Mouse (Mus musculus) ES-E14 (cell line): ENCODE measurements at regions not wholly inside any gene's neighbourhood (a gene's known extent, or its start where the extent isn't known, plus 50 kb on each side); places are given as distances from the start of the nearest gene placed in this dataset.

Experiments
- DNase-seq: peaks from one replicate; pipeline ENCODE4 v3.0.0-alpha.2; 2013; ENCODE audit warnings: low read depth, low spot score
- H3K27ac ChIP-seq: 2 replicates; pipeline ENCODE4 v1.5.1; 2012; ENCODE audit warnings: low read depth, mild to moderate bottlenecking, low read length, moderate library complexity, mixed read lengths; ENCODE audit not compliant: poor library complexity, insufficient read depth, severe bottlenecking
- H3K36me3 ChIP-seq: 2 replicates; pipeline ENCODE4 v1.6.1; 2012; ENCODE audit warnings: mild to moderate bottlenecking, low read length, moderate library complexity, mixed read lengths; ENCODE audit not compliant: control insufficient read depth, poor library complexity, insufficient read depth, severe bottlenecking
- H3K4me1 ChIP-seq, 2 experiments: fragments of 150-350 bp in 1 of 2; sonication (generic) in 1 of 2; 2 replicates each; pipeline ENCODE4 v1.6.1; 2012; ENCODE audit warnings: low read length in 2 of 2, mild to moderate bottlenecking in 1 of 2, mixed read lengths in 1 of 2; ENCODE audit not compliant: control insufficient read depth in 2 of 2, insufficient read depth in 2 of 2, poor library complexity in 1 of 2
- H3K4me3 ChIP-seq, 2 experiments: fragments of 150-350 bp in 1 of 2; sonication (generic) in 1 of 2; 2 replicates each; pipeline ENCODE4 v1.5.1; 2012; ENCODE audit warnings: low read length in 2 of 2, low read depth in 1 of 2, mild to moderate bottlenecking in 1 of 2, mixed read lengths in 1 of 2; ENCODE audit not compliant: insufficient read depth in 1 of 2, poor library complexity in 1 of 2, severe bottlenecking in 1 of 2
- H3K9ac ChIP-seq: 2 replicates; pipeline ENCODE4 v1.6.1; 2012; ENCODE audit warnings: low read depth, mild to moderate bottlenecking, low read length, mixed read lengths; ENCODE audit not compliant: poor library complexity, insufficient read depth, severe bottlenecking
- H3K9me3 ChIP-seq: fragments of 150-350 bp; sonication (generic); 2 replicates; pipeline ENCODE4 v1.6.1; 2012; ENCODE audit warnings: low read depth, mild to moderate bottlenecking, low read length; ENCODE audit not compliant: control insufficient read depth, insufficient read depth
- CHD2 ChIP-seq: IDR thresholded peaks from 2 replicates; pipeline ENCODE4 v1.6.1; 2014; ENCODE audit warnings: mild to moderate bottlenecking, low read depth, low read length, inconsistent platforms
- HCFC1 ChIP-seq: IDR thresholded peaks from 2 replicates; pipeline ENCODE4 v1.6.1; 2012; ENCODE audit warnings: low read length, inconsistent platforms, borderline replicate concordance; ENCODE audit not compliant: insufficient read depth
- MAFK ChIP-seq: IDR thresholded peaks from 2 replicates; pipeline ENCODE4 v1.6.1; 2014; ENCODE audit warnings: mild to moderate bottlenecking, low read depth, low read length, inconsistent platforms; ENCODE audit not compliant: insufficient read depth
- ZC3H11A ChIP-seq: IDR thresholded peaks from 2 replicates; pipeline ENCODE4 v1.6.1; 2012; ENCODE audit warnings: low read depth, mild to moderate bottlenecking, inconsistent platforms, low read length, borderline replicate concordance
- ZNF384 ChIP-seq: IDR thresholded peaks from 2 replicates; pipeline ENCODE4 v1.6.1; 2012; ENCODE audit warnings: low read depth, low read length, inconsistent platforms
- in situ Hi-C, 2 experiments: fragments of 600-800 bp; cut with MboI; formaldehyde crosslinking; loops; one replicate each; pipeline ENCODE4 v1.15.1; 2025; ENCODE audit warnings: low sequenced_read_pairs in 2 of 2, inconsistent platforms in 1 of 2; ENCODE audit not compliant: unreplicated experiment in 2 of 2

- Histone ChIP-seq H3K4me1 (no peaks in the 10 kb centered on the region), H3K4me3 (no peak overlapping the region), H3K9ac (no peak overlapping the region), H3K9me3 (no peaks in the 10 kb centered on the region), H3K36me3 (no peaks in the 10 kb centered on the region), H3K27ac (no peak overlapping the region)
- DNase-seq, result no peak
- TF ChIP-seq ZNF384 (no peak), MAFK (no peak), CHD2 (no peak), ZC3H11A (no peak)
- in situ Hi-C loops, result no loop called here
Observed at GRCm38 (mm10) chr3:149705322-149705721, 715.0 kb upstream of the Adgrl2 start.

GRCm38 (mm10) chr3:149704478-149704877 lies 714.1 kb upstream of the Adgrl2 start:
- no peak overlapping the region for H3K27ac ChIP-seq
- no peak overlapping the region for H3K4me3 ChIP-seq
- H3K9me3 ChIP-seq, result no peaks in the 10 kb centered on the region
- TF ChIP-seq ZNF384 (no peak), MAFK (no peak), CHD2 (no peak), ZC3H11A (no peak), HCFC1 (no peak)
- no peak for DNase-seq
- in situ Hi-C loops, result no loop called here
- no peak overlapping the region for H3K9ac ChIP-seq
- no peaks in the 10 kb centered on the region for H3K36me3 ChIP-seq
- no peaks in the 10 kb centered on the region for H3K4me1 ChIP-seq

DNA sequence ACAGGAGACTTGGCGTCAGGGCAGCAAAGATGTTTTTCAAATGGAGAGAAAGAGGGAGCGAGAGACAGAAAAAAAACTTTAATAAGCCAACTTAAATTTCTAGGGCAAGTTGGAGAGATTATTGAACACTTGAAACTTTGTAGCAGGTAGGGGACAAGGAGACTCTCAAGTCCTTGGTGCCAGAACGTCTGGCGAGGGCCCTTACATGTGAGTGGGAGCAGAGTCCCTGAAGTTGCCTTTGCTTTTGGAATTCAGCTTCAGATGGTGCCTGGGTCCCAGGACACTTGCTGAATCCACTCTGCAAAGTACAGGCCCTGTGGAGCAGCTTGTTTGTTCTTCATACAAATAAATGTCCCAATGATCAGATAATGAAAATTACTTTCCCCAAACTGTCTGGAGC lies 693.2 kb upstream of the Adgrl2 start:
- no peak for TF ChIP-seq CHD2
- no peak for TF ChIP-seq HCFC1
- no peak for TF ChIP-seq MAFK
- TF ChIP-seq ZC3H11A, result no peak
- no peak for TF ChIP-seq ZNF384
- Histone ChIP-seq H3K9me3 (no peaks in the 10 kb centered on the region), H3K4me3 (no peak overlapping the region), H3K36me3 (no peaks in the 10 kb centered on the region), H3K9ac (no peak overlapping the region), H3K4me1 (no peaks in the 10 kb centered on the region), H3K27ac (no peak overlapping the region)
- in situ Hi-C loops, result no loop called here
- no peak for DNase-seq

GRCm38 (mm10) chr3:149682246-149682645 lies 691.9 kb upstream of the Adgrl2 start:
- DNase-seq, result no peak
- in situ Hi-C loops, result no loop called here
- H3K36me3 ChIP-seq, result no peaks in the 10 kb centered on the region
- H3K27ac ChIP-seq, result no peak overlapping the region
- no peaks in the 10 kb centered on the region for H3K4me1 ChIP-seq
- H3K9me3 ChIP-seq, result no peaks in the 10 kb centered on the region
- TF ChIP-seq ZNF384, result no peak
- TF ChIP-seq CHD2, result no peak
- no peak for TF ChIP-seq HCFC1
- TF ChIP-seq ZC3H11A, result no peak
- no peak for TF ChIP-seq MAFK
- no peak overlapping the region for H3K4me3 ChIP-seq
- no peak overlapping the region for H3K9ac ChIP-seq

DNA sequence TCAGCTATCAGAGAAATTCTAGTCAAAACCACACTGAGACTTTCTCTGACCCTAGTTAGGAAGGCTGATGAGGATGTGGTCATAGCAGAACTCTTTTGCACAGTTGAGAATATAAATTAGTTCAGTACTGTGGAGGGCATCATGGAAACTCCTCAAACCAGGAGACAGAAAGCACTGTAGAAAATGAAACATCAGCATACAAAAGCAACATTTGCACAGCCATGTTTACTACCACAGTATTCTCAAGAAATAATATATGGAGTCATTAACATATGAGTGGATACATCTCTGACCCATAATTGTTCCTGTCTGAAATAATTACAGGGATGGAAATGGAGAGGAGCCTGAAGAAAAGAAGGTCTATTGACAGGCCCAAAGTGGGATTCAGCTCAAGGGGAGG lies 683.6 kb upstream of the Adgrl2 start:
- DNase-seq, result no peak
- Histone ChIP-seq H3K9ac (no peak overlapping the region), H3K27ac (no peak overlapping the region), H3K9me3 (no peaks in the 10 kb centered on the region), H3K36me3 (no peaks in the 10 kb centered on the region), H3K4me1 (no peaks in the 10 kb centered on the region), H3K4me3 (no peak overlapping the region)
- in situ Hi-C loops, result no loop called here
- no peak for TF ChIP-seq MAFK
- no peak for TF ChIP-seq ZNF384
- TF ChIP-seq ZC3H11A, result no peak
- TF ChIP-seq CHD2, result no peak
- no peak for TF ChIP-seq HCFC1
